Mouse (Mus musculus) adrenal gland, postnatal 25 days (tissue): Measurements from ENCODE around the gene Tnrc6b. TPM values are rescaled to one million over a fixed set of nuclear protein-coding genes. Genes with fewer than 3 reads are reported as not detected.
"Not testable (repeated sequence)": the region's sequence is repeated elsewhere in the genome, so short reads cannot be mapped to it uniquely, and the experiment has no call there.

Source experiments
- DNase-seq: peaks from one replicate; pipeline ENCODE4 v3.0.0; 2021; ENCODE audit warnings: mixed read lengths
- total RNA-seq: library from RNA; stranded (reverse); gene quantifications from 2 replicates; pipeline ENCODE4 v1.2.3, GENCODE M21; 2021

The Tnrc6b gene
- total RNA-seq, 1 experiment from 2014 or later = 83.4 TPM

DNA sequence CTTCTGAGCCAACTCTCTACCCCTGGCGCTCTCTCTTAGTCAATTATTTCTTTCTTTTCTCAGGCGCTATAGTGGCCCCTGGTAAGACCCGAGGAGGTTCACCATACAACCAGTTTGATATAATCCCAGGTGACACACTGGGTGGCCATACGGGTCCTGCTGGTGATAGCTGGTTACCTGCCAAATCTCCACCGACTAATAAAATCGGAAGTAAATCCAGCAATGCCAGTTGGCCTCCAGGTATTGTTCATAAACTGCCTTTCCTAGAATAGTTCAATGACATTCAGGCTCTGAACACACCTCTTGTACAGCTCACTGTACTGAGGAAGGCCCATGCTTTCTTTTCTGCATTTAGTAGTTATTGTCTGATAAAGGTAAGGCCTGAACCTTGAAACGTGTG, 205.5 kb downstream of the Tnrc6b start:
- no peak for DNase-seq

DNA sequence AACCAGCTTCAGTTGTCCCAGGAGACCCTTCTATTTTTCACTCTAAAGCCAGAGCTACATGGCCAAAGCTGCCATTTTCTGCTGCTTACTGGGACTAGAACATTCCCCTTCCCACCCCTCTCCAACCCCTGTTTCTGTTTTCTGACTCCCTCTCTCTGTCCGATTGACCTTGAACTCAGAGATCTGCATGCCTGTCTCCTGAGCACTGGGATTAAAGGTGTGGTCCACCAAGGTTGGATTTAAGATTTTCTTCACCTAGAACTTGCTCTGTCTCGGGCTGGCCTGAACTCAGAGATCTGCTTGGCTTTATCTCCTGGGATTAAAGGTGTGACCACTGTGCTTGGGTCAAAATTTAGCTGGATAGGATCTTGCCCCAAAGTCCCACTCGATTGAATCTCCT, 209.2 kb downstream of the Tnrc6b start:
- no peak for DNase-seq

DNA sequence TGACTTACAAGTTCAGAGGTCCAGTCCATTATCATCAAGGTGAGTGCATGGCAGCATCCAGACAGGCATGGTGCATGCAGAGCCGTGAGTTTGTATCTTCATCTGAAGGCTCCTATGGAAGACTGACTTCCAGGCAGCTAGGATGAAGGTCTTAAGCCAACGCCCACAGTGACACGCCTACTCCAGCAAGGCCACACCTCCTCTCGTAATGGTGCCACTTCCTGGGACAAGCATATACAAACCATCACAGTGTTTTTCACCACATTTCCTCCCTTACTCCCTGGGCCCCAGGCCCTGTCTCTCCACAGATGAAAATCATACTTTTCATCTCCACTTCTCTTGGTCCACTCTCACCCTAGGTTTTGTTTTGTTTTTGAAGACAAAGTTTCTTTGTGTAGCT, 210.7 kb downstream of the Tnrc6b start:
- DNase-seq = no peak

DNA sequence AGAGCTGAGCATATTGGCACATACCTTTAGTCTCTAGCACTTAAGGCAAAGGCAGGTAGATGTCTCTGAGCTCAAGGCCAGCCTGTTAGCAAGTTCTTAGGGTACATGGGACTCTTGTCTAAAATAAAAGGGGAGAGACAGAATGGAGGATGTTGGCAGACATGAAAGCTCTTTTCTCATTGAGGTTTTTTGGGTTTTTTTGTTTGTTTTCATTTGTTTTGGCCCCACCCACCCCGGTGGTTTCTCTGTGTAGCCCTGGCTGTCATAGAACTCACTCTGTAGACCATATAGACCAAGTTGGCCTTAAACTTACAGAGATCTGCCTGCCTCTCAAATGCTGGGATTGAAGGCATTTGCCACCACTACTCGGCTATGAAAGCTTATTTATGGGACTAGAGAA, 213.1 kb downstream of the Tnrc6b start:
- DNase-seq = no peak

DNA sequence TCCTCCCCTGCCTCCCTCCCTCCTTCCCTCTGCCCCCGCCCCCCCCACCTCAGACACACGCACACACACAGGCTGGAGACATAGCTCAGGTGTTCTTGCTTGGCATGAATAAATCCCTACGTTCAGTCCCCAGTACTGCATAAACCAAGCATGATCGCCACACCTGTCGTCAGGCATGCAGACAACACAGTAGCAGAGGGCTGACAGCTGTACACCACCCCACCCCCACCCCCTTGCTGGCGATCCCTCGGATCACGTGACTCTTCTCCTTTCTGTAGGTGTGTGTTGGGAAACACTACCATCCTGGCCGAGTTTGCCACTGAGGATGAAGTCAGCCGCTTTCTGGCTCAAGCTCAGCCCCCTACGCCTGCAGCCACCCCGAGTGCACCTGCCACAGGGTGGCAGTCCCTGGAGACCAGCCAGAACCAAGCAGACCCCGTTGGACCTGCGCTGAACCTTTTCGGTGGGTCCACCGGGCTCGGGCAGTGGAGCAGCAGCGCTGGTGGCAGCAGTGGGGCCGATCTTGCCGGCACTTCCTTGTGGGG, 217.8 kb downstream of the Tnrc6b start:
- DNase-seq = no peak

DNA sequence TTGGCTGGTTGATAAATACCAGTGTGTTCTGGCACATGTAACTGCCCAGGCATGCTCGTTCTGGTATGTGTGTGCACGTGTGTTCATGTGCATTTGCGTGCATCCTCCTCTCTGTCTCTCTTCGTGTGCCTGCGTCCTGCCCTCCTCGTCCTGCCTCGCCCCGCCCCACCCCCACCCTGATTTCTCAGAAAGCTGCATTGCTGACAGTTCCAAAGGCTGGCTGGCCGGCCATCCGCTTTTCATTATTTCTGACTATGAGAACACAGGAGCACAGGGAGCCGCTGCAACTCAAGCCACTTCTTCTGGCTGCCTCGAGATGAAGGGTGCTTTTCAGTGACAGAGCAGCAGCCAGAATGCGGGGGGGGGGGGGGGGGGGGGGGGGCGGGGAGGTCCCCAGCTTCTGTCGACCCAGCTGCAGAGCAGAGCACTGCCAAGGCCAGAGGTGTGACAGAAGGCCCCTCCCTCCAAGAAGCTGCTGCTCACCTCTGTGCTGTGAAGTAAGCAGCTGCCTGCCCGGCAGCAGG, 219.0 kb downstream of the Tnrc6b start:
- DNase-seq = no peak

DNA sequence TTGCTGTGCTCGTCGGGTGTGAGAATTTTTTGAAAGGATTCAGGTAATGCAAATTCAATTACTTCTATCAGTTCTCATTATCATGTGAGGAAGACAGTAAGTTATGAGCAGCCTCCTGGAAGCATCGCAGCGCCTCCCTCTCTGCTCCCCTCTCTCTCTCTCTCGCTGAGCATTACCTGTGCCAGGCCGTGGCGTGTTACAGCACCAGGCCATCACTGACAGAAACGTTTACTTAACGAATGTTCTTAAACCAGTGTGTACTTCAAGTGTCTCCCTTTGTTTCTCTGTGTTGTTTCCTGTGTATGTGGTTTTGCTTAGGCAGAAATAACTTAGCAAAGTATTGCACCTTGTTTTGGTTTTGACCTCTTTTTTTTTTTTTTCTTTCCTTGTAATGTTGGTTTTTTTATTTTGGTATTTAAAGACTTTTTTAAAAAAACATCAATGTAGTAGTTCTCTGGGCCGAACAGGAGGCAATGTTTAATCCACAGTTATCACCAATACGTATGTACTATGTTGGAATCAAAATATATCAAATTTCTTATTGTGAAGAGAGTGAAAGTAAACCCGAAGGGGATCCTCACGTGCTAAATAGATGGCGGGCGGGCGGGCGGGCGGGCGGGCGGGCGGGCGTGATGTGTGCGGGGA, 219.7 kb downstream of the Tnrc6b start:
- not testable (repeated sequence) for DNase-seq

GRCm38 (mm10) chr15:80931345-80931960, 220.3 kb downstream of the Tnrc6b start:
- no peak for DNase-seq

DNA sequence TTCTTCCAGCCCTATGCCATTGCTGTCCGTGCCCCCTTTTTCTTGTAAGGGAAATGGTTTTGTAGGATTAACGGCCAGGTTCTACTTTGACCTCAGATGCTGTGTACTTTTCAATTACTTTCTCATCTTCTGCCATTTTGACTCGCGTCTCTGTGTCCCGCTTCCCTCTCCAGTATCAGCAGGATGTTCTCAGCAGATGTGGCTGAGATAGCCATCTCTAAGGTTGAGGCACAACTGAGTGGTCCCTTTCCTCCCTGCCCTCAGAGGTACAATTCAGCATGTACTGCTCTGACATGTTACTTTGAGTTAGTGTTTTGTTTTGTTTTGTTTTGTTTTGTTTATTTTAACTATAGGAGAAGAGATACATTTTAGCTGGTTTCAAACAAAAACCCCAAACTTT, 223.7 kb downstream of the Tnrc6b start:
- no peak for DNase-seq

GRCm38 (mm10) chr15:80936686-80937085, 225.6 kb downstream of the Tnrc6b start:
- no peak for DNase-seq

GRCm38 (mm10) chr15:80938615-80939014, 227.5 kb downstream of the Tnrc6b start:
- no peak for DNase-seq

DNA sequence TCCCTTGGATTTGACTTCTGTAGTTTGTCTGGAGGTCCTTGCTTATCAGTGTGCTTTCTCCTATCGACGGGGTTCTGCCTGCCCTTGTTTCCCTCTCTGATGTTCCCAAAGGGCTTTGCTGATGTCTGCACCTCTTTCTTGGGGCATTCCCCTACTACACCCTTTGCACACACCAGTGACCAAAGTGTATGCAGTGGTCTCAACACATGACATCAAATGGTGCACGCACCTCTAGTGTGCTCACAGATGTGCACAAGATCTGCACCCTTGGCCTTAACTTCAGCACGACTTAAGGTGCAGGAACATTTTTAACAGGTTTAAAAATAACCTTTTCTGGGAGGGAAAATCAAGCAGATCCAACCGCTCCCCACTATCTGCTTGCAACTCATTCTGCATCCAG, 228.3 kb downstream of the Tnrc6b start:
- DNase-seq = no peak

- no peak for DNase-seq
Measured at GRCm38 (mm10) chr15:80941468-80942040, 230.4 kb downstream of the Tnrc6b start.

DNA sequence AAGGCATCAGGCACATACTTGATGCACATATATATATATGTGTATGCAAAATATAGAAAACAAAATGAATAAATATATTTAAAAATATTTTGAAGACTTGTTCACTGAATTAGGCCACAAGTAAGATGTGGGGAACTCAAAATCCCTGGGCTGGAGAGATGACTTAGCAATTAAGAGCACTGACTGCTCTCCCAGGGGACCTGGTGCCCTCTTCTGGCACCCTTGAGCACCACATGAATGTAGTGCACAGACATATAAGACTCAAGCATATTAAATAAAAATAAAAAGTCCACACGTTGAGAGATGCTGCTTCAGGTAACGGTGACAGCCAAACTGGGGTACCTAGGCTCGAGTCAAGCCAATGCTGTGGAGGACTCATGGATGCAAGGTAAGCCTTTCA, 234.7 kb downstream of the Tnrc6b start:
- peak; percentile 43 for DNase-seq

DNA sequence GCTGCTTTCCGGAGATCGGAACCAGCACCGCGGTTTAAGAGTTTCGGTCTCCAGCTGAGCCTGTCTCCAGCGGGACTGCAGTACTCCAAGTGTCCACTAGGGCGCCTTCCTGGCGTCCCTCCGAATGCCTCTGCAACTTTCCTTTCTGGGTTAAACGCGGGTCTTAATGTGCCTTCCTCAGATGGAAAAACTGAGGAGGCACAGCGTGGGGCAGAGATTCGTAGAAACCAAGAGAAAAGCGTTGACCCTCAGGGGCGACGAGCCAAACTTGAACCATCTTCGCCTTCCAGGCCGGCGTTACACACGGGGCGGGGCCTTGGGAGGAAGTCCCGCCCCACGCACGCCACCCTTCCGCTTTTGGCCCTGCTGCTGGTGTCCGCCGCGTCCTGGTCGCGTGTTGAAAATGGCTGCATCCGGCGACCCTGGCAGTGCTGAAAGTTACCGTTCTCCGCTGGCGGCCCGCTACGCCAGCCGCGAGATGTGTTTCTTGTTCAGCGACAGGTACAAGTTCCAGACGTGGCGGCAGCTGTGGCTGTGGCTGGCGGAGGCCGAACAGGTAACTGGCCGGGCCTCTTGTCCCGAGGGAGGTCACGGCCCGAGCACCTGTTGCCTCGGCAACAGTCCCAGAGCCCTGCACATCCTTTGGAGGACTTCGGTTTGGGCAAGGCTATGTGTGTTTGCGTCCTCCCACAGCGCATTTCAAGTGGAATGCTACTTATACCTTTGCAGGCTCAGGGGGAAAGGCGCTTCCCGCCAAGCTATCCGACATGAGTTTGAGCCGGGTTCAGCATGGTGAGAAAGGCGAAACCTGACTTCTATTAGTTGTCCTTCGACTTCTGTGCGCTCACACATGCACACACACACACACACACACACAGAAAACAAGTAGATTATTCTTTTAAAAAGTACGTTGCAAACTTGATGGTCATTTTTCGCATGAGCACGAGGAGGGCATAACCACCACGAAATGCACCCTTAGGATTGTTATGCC, 237.3 kb downstream of the Tnrc6b start, which contains the start of gene Adsl:
TSS of gene Adsl (plus strand) at position 346 of the 991 bp plus-strand sequence.
- peak; percentile 88 for DNase-seq

DNA sequence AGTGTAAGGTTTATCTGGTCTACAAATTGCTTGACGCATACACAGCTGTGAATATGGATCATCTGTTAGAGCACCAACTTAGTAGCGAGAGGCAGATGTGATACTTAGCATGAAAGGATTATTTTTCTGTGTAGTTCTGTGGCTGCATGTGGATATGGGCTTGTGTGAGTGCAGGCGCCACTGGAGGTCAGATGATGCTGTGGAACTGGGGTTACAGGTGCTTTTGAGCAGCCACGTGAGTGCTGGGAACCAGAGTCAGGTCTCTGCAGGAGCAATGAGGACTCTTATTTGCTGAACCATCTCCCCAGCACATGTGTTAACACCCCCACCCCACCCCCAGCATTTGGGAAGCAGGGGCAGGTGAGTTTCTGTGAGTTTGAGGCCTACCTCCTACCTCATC, 238.3 kb downstream of the Tnrc6b start:
- DNase-seq = no peak

GRCm38 (mm10) chr15:80950055-80950454, 238.9 kb downstream of the Tnrc6b start:
- no peak for DNase-seq

- no peak for DNase-seq
Measured at GRCm38 (mm10) chr15:80953971-80954370, 242.9 kb downstream of the Tnrc6b start.

DNA sequence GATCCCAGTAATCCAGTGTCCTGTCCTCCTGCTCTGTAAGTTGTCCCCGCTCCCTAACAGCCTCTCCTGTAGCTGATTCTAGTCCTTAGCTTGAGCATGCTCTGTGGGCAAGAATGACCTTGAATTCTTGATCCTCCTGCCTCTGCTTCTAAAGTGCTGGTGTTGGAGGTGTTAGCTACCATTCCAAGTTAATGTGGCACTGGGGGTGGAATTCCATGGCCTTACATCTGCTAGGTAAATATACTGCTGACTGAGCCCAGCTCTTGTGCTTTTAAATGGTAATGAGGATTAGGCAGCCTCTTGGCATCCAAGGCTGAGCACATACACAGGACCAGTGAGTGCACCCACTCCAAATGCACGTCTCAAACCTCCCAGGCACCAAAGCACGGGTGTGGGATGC, 243.7 kb downstream of the Tnrc6b start:
- DNase-seq = no peak

DNA sequence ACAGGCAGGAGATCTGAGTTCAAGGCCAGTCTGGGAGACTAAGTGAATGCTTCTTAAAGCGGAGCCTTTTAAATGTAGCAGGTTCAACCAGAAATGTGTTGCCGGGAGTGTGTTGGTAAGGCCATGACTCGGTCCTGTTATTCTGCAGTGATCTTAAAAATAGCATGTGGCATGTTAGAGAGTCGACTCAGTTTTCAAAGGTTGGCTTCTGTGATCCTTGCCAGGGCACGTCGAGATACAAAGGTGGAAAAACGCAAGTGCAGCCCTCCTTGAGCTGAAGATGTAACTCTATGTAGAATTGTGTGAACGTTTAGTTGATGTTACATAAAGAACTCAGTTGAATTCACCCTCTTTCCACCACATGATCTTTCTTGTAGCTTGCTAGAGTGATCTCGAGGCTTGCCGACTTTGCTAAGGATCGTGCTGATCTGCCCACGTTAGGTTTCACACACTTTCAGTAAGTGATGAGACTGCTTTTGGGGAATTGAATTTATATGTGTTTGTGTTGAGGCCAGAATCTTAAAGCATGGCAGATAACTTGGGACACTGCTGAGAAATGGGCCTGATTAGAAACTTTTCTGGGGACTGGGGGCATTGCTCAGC, 244.8 kb downstream of the Tnrc6b start:
- DNase-seq = no peak

GRCm38 (mm10) chr15:80969371-80969770, 258.3 kb downstream of the Tnrc6b start:
- no peak for DNase-seq

DNA sequence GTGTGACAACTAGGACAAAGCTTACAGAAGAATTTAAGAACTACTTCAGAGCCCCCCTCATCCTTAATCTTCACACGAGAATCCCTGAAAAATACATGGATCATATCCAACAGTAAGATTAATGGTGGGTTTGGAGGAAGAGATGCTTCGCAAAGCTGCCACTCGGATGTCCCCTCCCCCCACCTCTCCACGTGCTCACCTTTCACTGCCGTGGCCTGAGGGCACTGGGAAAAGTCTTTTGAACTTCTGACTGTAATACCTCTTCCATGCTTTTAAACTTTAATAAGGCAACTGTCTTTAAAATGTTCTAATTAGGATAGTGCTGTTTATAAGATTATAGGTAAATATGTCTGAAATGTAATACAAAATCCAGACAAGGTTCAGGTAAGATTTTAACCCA, 263.2 kb downstream of the Tnrc6b start:
- no peak for DNase-seq
